Mouse (Mus musculus): Measurements from ENCODE around the gene Eid3.

Eid3 gene

GRCm38 (mm10) chr10:82860929-82861315, 5.5 kb upstream of the Eid3 start:
- peak in 1 of 2 experiments; percentile 22 for DNase-seq (ENCODE audit: low spot score in 2 of 2)

GRCm38 (mm10) chr10:82863106-82863680, 3.2 kb upstream of the Eid3 start:
- no peak for DNase-seq (ENCODE audit: low spot score in 2 of 2)

- no peak for DNase-seq (ENCODE audit: low spot score in 2 of 2)
Observed at GRCm38 (mm10) chr10:82863827-82864226, 2.6 kb upstream of the Eid3 start.

GRCm38 (mm10) chr10:82866832-82867231, 406 bp downstream of the Eid3 start:
- DNase-seq (ENCODE audit: low spot score in 2 of 2): no peak

GRCm38 (mm10) chr10:82868418-82869086, 2.1 kb downstream of the Eid3 start:
- no peak for DNase-seq (ENCODE audit: low spot score in 2 of 2)

GRCm38 (mm10) chr10:82875446-82875845, 9.0 kb downstream of the Eid3 start:
- peak in 1 of 2 experiments; percentile 51 for DNase-seq (ENCODE audit: low spot score in 2 of 2)

- peak; percentile 31 to 70 for DNase-seq (ENCODE audit: low spot score in 2 of 2)
Observed at GRCm38 (mm10) chr10:82876076-82876796, 9.8 kb downstream of the Eid3 start.

GRCm38 (mm10) chr10:82887354-82887753, 20.9 kb downstream of the Eid3 start:
- DNase-seq (ENCODE audit: low spot score in 2 of 2): no peak

GRCm38 (mm10) chr10:82888576-82888975, 22.1 kb downstream of the Eid3 start:
- no peak for DNase-seq (ENCODE audit: low spot score in 2 of 2)

GRCm38 (mm10) chr10:82889447-82889973, 23.1 kb downstream of the Eid3 start:
- no peak for DNase-seq (ENCODE audit: low spot score in 2 of 2)

GRCm38 (mm10) chr10:82890936-82891335, 24.5 kb downstream of the Eid3 start:
- DNase-seq (ENCODE audit: low spot score in 2 of 2): no peak

GRCm38 (mm10) chr10:82891427-82891826, 25.0 kb downstream of the Eid3 start:
- no peak for DNase-seq (ENCODE audit: low spot score in 2 of 2)

- no peak for DNase-seq (ENCODE audit: low spot score in 2 of 2)
Observed at GRCm38 (mm10) chr10:82892442-82893055, 26.1 kb downstream of the Eid3 start.

- no peak for DNase-seq (ENCODE audit: low spot score in 2 of 2)
Observed at GRCm38 (mm10) chr10:82893872-82894650, 27.6 kb downstream of the Eid3 start.

GRCm38 (mm10) chr10:82897936-82898335, 31.5 kb downstream of the Eid3 start:
- DNase-seq (ENCODE audit: low spot score in 2 of 2): no peak

GRCm38 (mm10) chr10:82898893-82899292, 32.5 kb downstream of the Eid3 start:
- no peak for DNase-seq (ENCODE audit: low spot score in 2 of 2)

- peak in 1 of 2 experiments; percentile 27 for DNase-seq (ENCODE audit: low spot score in 2 of 2)
Observed at GRCm38 (mm10) chr10:82899810-82900421, 33.5 kb downstream of the Eid3 start.

- no peak for DNase-seq (ENCODE audit: low spot score in 2 of 2)
Observed at GRCm38 (mm10) chr10:82900546-82900945, 34.1 kb downstream of the Eid3 start.

- peak; percentile 82 to 95 for DNase-seq (ENCODE audit: low spot score in 2 of 2)
Observed at GRCm38 (mm10) chr10:82901436-82901835, 35.0 kb downstream of the Eid3 start.

- DNase-seq (ENCODE audit: low spot score in 2 of 2): no peak
Observed at GRCm38 (mm10) chr10:82908526-82908925, 42.1 kb downstream of the Eid3 start.

GRCm38 (mm10) chr10:82909382-82909781, 43.0 kb downstream of the Eid3 start:
- DNase-seq (ENCODE audit: low spot score in 2 of 2): peak; percentile 58 to 85
